In the genomic region with DNA sequence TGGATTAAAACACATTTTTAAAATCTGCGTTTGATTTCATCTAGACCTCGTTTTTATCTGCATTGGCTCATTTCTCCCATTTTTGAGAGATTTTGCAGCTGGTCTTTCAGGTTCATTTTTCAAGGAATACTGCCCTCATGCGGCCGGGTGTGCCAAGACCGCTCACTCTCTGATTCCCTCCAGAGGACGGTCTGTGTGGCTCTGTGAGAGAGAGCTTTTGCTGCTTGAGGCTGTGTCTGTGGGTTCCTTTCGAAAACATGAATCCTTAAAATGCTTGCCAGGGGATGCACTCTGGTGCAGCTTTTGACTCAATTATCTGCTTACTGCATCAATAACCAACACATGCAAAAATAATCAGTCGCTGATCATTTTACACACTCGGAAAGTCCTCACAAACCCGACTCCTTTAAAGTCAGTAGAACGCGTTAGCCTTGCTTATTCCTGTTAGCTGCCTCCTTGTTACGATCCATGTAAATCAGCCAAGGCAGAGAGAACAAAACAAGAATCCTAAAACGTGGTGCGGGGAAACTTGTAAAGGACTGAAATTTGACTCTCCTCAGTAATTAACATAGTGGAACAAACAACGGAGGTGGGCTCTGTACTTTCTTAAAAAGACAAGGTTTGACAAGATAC, we compare ENCODE assay signal across 8 mouse cellular contexts. TPM values are rescaled to one million over a fixed set of nuclear protein-coding genes. Genes with fewer than 3 reads are reported as not detected.
DNase-seq lines count a peak whose midpoint lies in the region; ATAC-seq and TF ChIP-seq lines count a peak whose summit lies in the region.

No protein-coding gene starts in this region.

- H3K27ac ChIP-seq in olfactory bulb, adult 2 months (ENCODE audit: insufficient read depth, low read depth, low read length): no peak overlapping the region

- peak; percentile 87 for DNase-seq in NIH3T3 (ENCODE audit: low read depth)
- DNase-seq in cerebellum, adult 9-10 months: peak; percentile 66
- DNase-seq in layer of hippocampus, adult 8-10 months (ENCODE audit: low spot score in 2 of 2): peak; percentile 81 to 91
- DNase-seq in lung, adult 2 months: peak; percentile 76
- DNase-seq in thymus, adult 18-20 months: peak; percentile 14

- peak; percentile 91 for ATAC-seq in frontal cortex, adult (ENCODE audit: low TSS enrichment)
- ATAC-seq in hematopoietic stem cell, adult 5-6 weeks (replicated peaks in 1 of 2; ENCODE audit: insufficient read depth in 1 of 2, low FRiP score in 2 of 2, low TSS enrichment in 1 of 2, low read depth in 1 of 2, poor library complexity in 2 of 2, severe bottlenecking in 2 of 2): peak; percentile 82 to 84

- peaks cover 10% of the 10 kb centered on the region for H3K4me1 ChIP-seq in lung, adult 2 months (ENCODE audit: control insufficient read depth, insufficient read depth, low read length)
- peaks cover 6% of the 10 kb centered on the region for H3K4me1 ChIP-seq in olfactory bulb, adult 2 months (ENCODE audit: control insufficient read depth, insufficient read depth, low read length)

- peak; percentile 80 for TF ChIP-seq CTCF in lung, adult 2 months (IDR thresholded peaks at IDR 0.05; ENCODE audit: insufficient read depth, low read length)
- peak; percentile 68 for TF ChIP-seq CTCF in olfactory bulb, adult 2 months (IDR thresholded peaks at IDR 0.05; ENCODE audit: insufficient read depth, low read depth, low read length)

- TF ChIP-seq POLR2A in lung, adult 2 months (IDR thresholded peaks at IDR 0.05; ENCODE audit: borderline replicate concordance, extremely low read depth, low read depth, low read length): no peak
- no peak for TF ChIP-seq POLR2A in olfactory bulb, adult 2 months (IDR thresholded peaks at IDR 0.05; ENCODE audit: insufficient read depth, low read depth, low read length)

- WGBS in lung, adult 2 months: 1% methylated on average over 16 of the region's 16 CpGs
- WGBS in olfactory bulb, adult 2 months: under 1% methylated on average over 16 of the region's 16 CpGs

- peak overlapping the region; percentile 11 for H3K4me3 ChIP-seq in lung, adult 2 months (replicated peaks; ENCODE audit: extremely low read depth, low read depth, low read length)
- no peak overlapping the region for H3K4me3 ChIP-seq in olfactory bulb, adult 2 months (ENCODE audit: insufficient read depth, low read depth, low read length)

RNA-seq across cellular contexts. Expression of gene Asb4, which starts 0.5 kb away (rescaled TPM):
- 1.7 and 3.5 TPM in 2 replicates for total RNA-seq in hematopoietic stem cell, adult 5-6 weeks (2017)
- total RNA-seq in layer of hippocampus, adult 8-10 months (2022): under 1 TPM in 3 of 4 experiments, not detected in 1; 0.25 to 0.73 (median 0.37) TPM
- polyA plus RNA-seq in lung, adult 2 months (2012; rRNA removed): 0.26 and 0.89 TPM in 2 replicates
- not detected in 2 replicates for polyA plus RNA-seq in olfactory bulb, adult 2 months (2012; ENCODE audit: insufficient read depth, insufficient read length, low replicate concordance, missing spikeins)

Comparison
In these comparisons a context has a peak if more than half of its experiments do, and no peak if none do; other contexts are left out.
1. DNase-seq: peak in every context shown above with its lines; median percentile 87 in NIH3T3; 86 in layer of hippocampus, adult 8-10 months; 76 in lung, adult 2 months; 66 in cerebellum, adult 9-10 months; 14 in thymus, adult 18-20 months.